Mouse (Mus musculus) layer of hippocampus, adult 11-12 months (tissue): ENCODE measurements around the gene Timd2.
"Not testable (repeated sequence)": the region's sequence is repeated elsewhere in the genome, so short reads cannot be mapped to it uniquely, and the experiment has no call there.

Experiments
- DNase-seq: peaks from one replicate; pipeline ENCODE4 v3.0.0; 2022; ENCODE audit warnings: low spot score

Timd2 gene

GRCm38 (mm10) chr11:46706664-46707356, at the start of gene Timd2:
Gene Timd2, minus strand, starts transcription at chr11:46707061.
- DNase-seq = no peak

GRCm38 (mm10) chr11:46755714-46756113, 48.9 kb upstream of the Timd2 start:
- not testable (repeated sequence) for DNase-seq

GRCm38 (mm10) chr11:46754669-46755068, 47.8 kb upstream of the Timd2 start:
- DNase-seq = no peak

GRCm38 (mm10) chr11:46753662-46754061, 46.8 kb upstream of the Timd2 start:
- DNase-seq = no peak

- no peak for DNase-seq
Observed at GRCm38 (mm10) chr11:46747996-46748395, 41.1 kb upstream of the Timd2 start.

- no peak for DNase-seq
Observed at GRCm38 (mm10) chr11:46741716-46742115, 34.9 kb upstream of the Timd2 start.

- no peak for DNase-seq
Observed at GRCm38 (mm10) chr11:46740886-46741285, 34.0 kb upstream of the Timd2 start.

GRCm38 (mm10) chr11:46739501-46739900, 32.6 kb upstream of the Timd2 start:
- no peak for DNase-seq

GRCm38 (mm10) chr11:46735076-46735475, 28.2 kb upstream of the Timd2 start, which contains the start of gene Havcr1:
Gene Havcr1, plus strand, starts transcription at chr11:46735080.
- not testable (repeated sequence) for DNase-seq

GRCm38 (mm10) chr11:46734617-46735016, 27.8 kb upstream of the Timd2 start:
- no peak for DNase-seq

GRCm38 (mm10) chr11:46733242-46733789, 26.5 kb upstream of the Timd2 start:
- DNase-seq = peak; percentile 14

GRCm38 (mm10) chr11:46731541-46732070, 24.7 kb upstream of the Timd2 start:
- no peak for DNase-seq

GRCm38 (mm10) chr11:46698830-46699229, 8.0 kb downstream of the Timd2 start:
- no peak for DNase-seq

- no peak for DNase-seq
Observed at GRCm38 (mm10) chr11:46698278-46698655, 8.6 kb downstream of the Timd2 start.

- DNase-seq = no peak
Observed at GRCm38 (mm10) chr11:46697433-46698277, 9.2 kb downstream of the Timd2 start.

- DNase-seq = not testable (repeated sequence)
Observed at GRCm38 (mm10) chr11:46695849-46696248, 11.0 kb downstream of the Timd2 start.

GRCm38 (mm10) chr11:46690136-46690535, 16.7 kb downstream of the Timd2 start:
- no peak for DNase-seq

- DNase-seq = no peak
Observed at GRCm38 (mm10) chr11:46683723-46684122, 23.1 kb downstream of the Timd2 start.

- DNase-seq = no peak
Observed at GRCm38 (mm10) chr11:46682842-46683241, 24.0 kb downstream of the Timd2 start.

- no peak for DNase-seq
Observed at GRCm38 (mm10) chr11:46667938-46668337, 38.9 kb downstream of the Timd2 start.

GRCm38 (mm10) chr11:46667105-46667504, 39.8 kb downstream of the Timd2 start:
- DNase-seq = no peak
